Mouse (Mus musculus): ENCODE data around the gene Itga5. TPM values are rescaled to one million over a fixed set of nuclear protein-coding genes. Genes with fewer than 3 reads are reported as not detected.

The Itga5 gene
- total and polyA plus RNA-seq, 2 experiments from 2014 or later = 3.2 to 3.5 TPM

- Histone ChIP-seq H3K27me3 (ENCODE audit: insufficient read depth, low read length) (no peaks in the 10 kb centered on the region), H3K9me3 (ENCODE audit: low read length) (no peaks in the 10 kb centered on the region), H3K4me1 (ENCODE audit: insufficient read depth) (no peaks in the 10 kb centered on the region), H3K36me3 (ENCODE audit: insufficient read depth) (no peaks in the 10 kb centered on the region), H3K27ac (ENCODE audit: low read depth, low read length) (no peak overlapping the region), H3K4me2 (ENCODE audit: low read depth) (no peak overlapping the region), H3K9ac (no peak overlapping the region), H3K4me3 (ENCODE audit: low read depth, low read length) (no peak overlapping the region)
- 35% methylated on average over 5 of the region's 5 CpGs for WGBS
- DNase-seq = no peak
- TF ChIP-seq CTCF (IDR thresholded peaks at IDR 0.05; ENCODE audit: low read depth) = no peak
- ATAC-seq = no peak
These were observed 16.3 kb upstream of the Itga5 start for GRCm38 (mm10) chr15:103382795-103383406.

- no peak for TF ChIP-seq CTCF (IDR thresholded peaks at IDR 0.05; ENCODE audit: low read depth)
- Histone ChIP-seq H3K36me3 (ENCODE audit: insufficient read depth) (no peaks in the 10 kb centered on the region), H3K27me3 (ENCODE audit: insufficient read depth, low read length) (no peaks in the 10 kb centered on the region), H3K27ac (ENCODE audit: low read depth, low read length) (no peak overlapping the region), H3K4me3 (ENCODE audit: low read depth, low read length) (no peak overlapping the region), H3K4me1 (ENCODE audit: insufficient read depth) (no peaks in the 10 kb centered on the region), H3K9ac (no peak overlapping the region), H3K4me2 (ENCODE audit: low read depth) (no peak overlapping the region), H3K9me3 (ENCODE audit: low read length) (no peaks in the 10 kb centered on the region)
- no peak for DNase-seq
- ATAC-seq = no peak
- WGBS = 93% methylated on average over 2 of the region's 2 CpGs
These were observed 15.5 kb upstream of the Itga5 start for GRCm38 (mm10) chr15:103382075-103382474.

GRCm38 (mm10) chr15:103378665-103379356 lies 12.2 kb upstream of the Itga5 start:
- no peak overlapping the region for H3K4me3 ChIP-seq (ENCODE audit: low read depth, low read length)
- no peaks in the 10 kb centered on the region for H3K4me1 ChIP-seq (ENCODE audit: insufficient read depth)
- H3K9me3 ChIP-seq (ENCODE audit: low read length) = no peaks in the 10 kb centered on the region
- H3K36me3 ChIP-seq (ENCODE audit: insufficient read depth) = no peaks in the 10 kb centered on the region
- H3K9ac ChIP-seq = no peak overlapping the region
- ATAC-seq (no peak), DNase-seq (no peak)
- no peak overlapping the region for H3K4me2 ChIP-seq (ENCODE audit: low read depth)
- no peak for TF ChIP-seq CTCF (IDR thresholded peaks at IDR 0.05; ENCODE audit: low read depth)
- WGBS = 41% methylated on average over 3 of the region's 3 CpGs
- no peak overlapping the region for H3K27ac ChIP-seq (ENCODE audit: low read depth, low read length)
- H3K27me3 ChIP-seq (ENCODE audit: insufficient read depth, low read length) = no peaks in the 10 kb centered on the region

- Histone ChIP-seq H3K4me1 (ENCODE audit: insufficient read depth) (no peaks in the 10 kb centered on the region), H3K4me2 (ENCODE audit: low read depth) (no peak overlapping the region), H3K4me3 (ENCODE audit: low read depth, low read length) (no peak overlapping the region), H3K27ac (ENCODE audit: low read depth, low read length) (no peak overlapping the region), H3K27me3 (ENCODE audit: insufficient read depth, low read length) (no peaks in the 10 kb centered on the region), H3K36me3 (ENCODE audit: insufficient read depth) (no peaks in the 10 kb centered on the region), H3K9me3 (ENCODE audit: low read length) (no peaks in the 10 kb centered on the region), H3K9ac (no peak overlapping the region)
- DNase-seq = no peak
- no peak for TF ChIP-seq CTCF (IDR thresholded peaks at IDR 0.05; ENCODE audit: low read depth)
- WGBS = 78% methylated on average over 3 of the region's 3 CpGs
- no peak for ATAC-seq
These were observed 11.4 kb upstream of the Itga5 start for GRCm38 (mm10) chr15:103377752-103378664.

GRCm38 (mm10) chr15:103376837-103377269 lies 10.3 kb upstream of the Itga5 start:
- Histone ChIP-seq H3K4me1 (ENCODE audit: insufficient read depth) (no peaks in the 10 kb centered on the region), H3K4me2 (ENCODE audit: low read depth) (no peak overlapping the region), H3K9ac (no peak overlapping the region), H3K4me3 (ENCODE audit: low read depth, low read length) (no peak overlapping the region), H3K36me3 (ENCODE audit: insufficient read depth) (no peaks in the 10 kb centered on the region), H3K9me3 (ENCODE audit: low read length) (no peaks in the 10 kb centered on the region), H3K27ac (ENCODE audit: low read depth, low read length) (no peak overlapping the region), H3K27me3 (ENCODE audit: insufficient read depth, low read length) (no peaks in the 10 kb centered on the region)
- WGBS = 71% methylated on average over 8 of the region's 8 CpGs
- DNase-seq (no peak), ATAC-seq (no peak)
- TF ChIP-seq CTCF (IDR thresholded peaks at IDR 0.05; ENCODE audit: low read depth) = no peak

GRCm38 (mm10) chr15:103375112-103375800 lies 8.7 kb upstream of the Itga5 start:
- DNase-seq (no peak), ATAC-seq (no peak)
- no peak overlapping the region for H3K27ac ChIP-seq (ENCODE audit: low read depth, low read length)
- no peak overlapping the region for H3K9ac ChIP-seq
- no peak overlapping the region for H3K4me2 ChIP-seq (ENCODE audit: low read depth)
- H3K36me3 ChIP-seq (ENCODE audit: insufficient read depth) = no peaks in the 10 kb centered on the region
- TF ChIP-seq CTCF (IDR thresholded peaks at IDR 0.05; ENCODE audit: low read depth) = no peak
- H3K4me3 ChIP-seq (ENCODE audit: low read depth, low read length) = no peak overlapping the region
- H3K27me3 ChIP-seq (ENCODE audit: insufficient read depth, low read length) = no peaks in the 10 kb centered on the region
- WGBS = 86% methylated on average over 4 of the region's 4 CpGs
- H3K4me1 ChIP-seq (ENCODE audit: insufficient read depth) = no peaks in the 10 kb centered on the region
- no peaks in the 10 kb centered on the region for H3K9me3 ChIP-seq (ENCODE audit: low read length)

Data from forebrain, postnatal 0 days (tissue).